Mouse (Mus musculus) spleen, adult 2 months (tissue): Measurements from ENCODE around the gene Ddx27.

ENCODE experiments used
- CTCF ChIP-seq: fragments of 200-500 bp; IDR thresholded peaks from 2 replicates; pipeline ENCODE4 v1.5.1; 2011; ENCODE audit warnings: mild to moderate bottlenecking, inconsistent platforms; ENCODE audit not compliant: insufficient read depth, insufficient read length, insufficient replicate concordance; ENCODE audit errors: extremely low read depth
- POLR2A ChIP-seq: fragments of 200-500 bp; IDR thresholded peaks from 2 replicates; pipeline ENCODE4 v1.6.1; 2011; ENCODE audit warnings: low read depth, low read length, inconsistent platforms

DNA sequence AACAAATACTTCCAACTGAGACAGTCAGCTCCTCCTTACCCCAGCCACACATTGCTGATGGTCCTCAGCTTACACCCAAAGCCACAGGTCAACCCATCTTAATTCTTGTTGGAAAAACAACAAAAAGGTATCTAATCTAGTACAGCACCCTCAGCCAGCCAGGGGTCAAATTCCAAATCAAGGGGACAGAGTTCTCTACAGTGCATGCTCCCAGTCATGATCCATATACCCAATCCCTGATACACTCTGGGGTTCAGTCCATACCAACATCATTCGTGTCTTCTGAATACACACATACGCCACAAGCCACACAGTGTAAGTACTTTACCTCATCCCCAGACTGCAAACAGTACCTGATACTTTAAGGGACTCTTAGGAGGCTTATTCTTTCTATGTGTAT lies 8.6 kb upstream of the Ddx27 start:
- TF ChIP-seq CTCF: no peak
- no peak for TF ChIP-seq POLR2A
